27 mouse cellular contexts compared by ENCODE assay signal in the genomic region with DNA sequence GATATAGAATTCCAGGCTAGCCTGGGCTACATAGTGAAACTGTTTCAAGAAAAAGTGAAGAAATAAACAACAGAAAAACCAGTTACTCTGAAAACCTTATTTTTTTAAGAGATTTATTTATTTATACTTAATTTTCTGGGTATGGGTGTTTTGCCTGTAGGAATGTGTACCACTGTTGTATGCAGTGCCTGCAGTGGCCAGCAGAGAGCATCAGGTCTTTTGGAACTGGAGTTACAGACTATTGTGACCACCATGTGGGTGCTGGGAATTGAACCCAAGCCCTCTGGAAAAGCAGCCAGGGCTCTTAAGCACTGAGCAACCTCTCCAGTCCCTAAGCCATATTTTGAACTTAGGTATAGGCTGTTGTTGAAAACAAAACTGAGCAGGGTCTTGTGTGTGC. TPM values are rescaled to one million over a fixed set of nuclear protein-coding genes. Genes with fewer than 3 reads are reported as not detected.
DNase-seq lines count a peak whose midpoint lies in the region; ATAC-seq and TF ChIP-seq lines count a peak whose summit lies in the region.
"Had no signal": no experiment of that assay in that cellular context is flagged by ENCODE, and none has a peak within 500 bp of the region (broad histone marks: within the 10 kb centered on the region; RNA-seq: fewer than 3 reads in every experiment).

No protein-coding gene starts in this region.

- no peak for ATAC-seq in liver, embryonic 14.5 days (ENCODE audit: insufficient read depth)
- ATAC-seq in liver, embryonic 12.5 days = no peak
- no peak for ATAC-seq in forebrain, embryonic 14.5 days
- ATAC-seq: forebrain, embryonic 15.5 days; hindbrain, embryonic 16.5 days; inflammation-experienced regulatory T-cells, adult 6 months; intestine, postnatal 0 days had no signal

- intact Hi-C loops in heart, adult 2 months (cut with DNase I) = no loop called here

- no peaks in the 10 kb centered on the region for H3K4me1 ChIP-seq in heart, adult 2 months (ENCODE audit: control insufficient read depth, insufficient read depth, low read length)
- H3K4me1 ChIP-seq in liver, embryonic 14.5 days (replicated peaks; ENCODE audit: control insufficient read depth in 2 of 2, insufficient read depth in 2 of 2, low read length in 1 of 2) = no peaks in the 10 kb centered on the region; a peak in 1 of 4 replicates
- H3K4me1 ChIP-seq in liver, embryonic 12.5 days = no peaks in the 10 kb centered on the region
- H3K4me1 ChIP-seq in forebrain, embryonic 14.5 days (ENCODE audit: control insufficient read depth, insufficient read depth, low read length) = no peaks in the 10 kb centered on the region
- H3K4me1 ChIP-seq: embryonic facial prominence, embryonic 10.5 days; hindbrain, embryonic 12.5 days had no signal

- no peaks in the 10 kb centered on the region for H3K36me3 ChIP-seq in heart, adult 2 months (ENCODE audit: control insufficient read depth, insufficient read depth, low read length)
- H3K36me3 ChIP-seq in liver, embryonic 14.5 days (replicated peaks; ENCODE audit: control insufficient read depth, insufficient read depth, low read depth) = no peaks in the 10 kb centered on the region
- H3K36me3 ChIP-seq in liver, embryonic 12.5 days = no peaks in the 10 kb centered on the region
- H3K36me3 ChIP-seq in forebrain, embryonic 14.5 days (ENCODE audit: control insufficient read depth, insufficient read depth, low read length) = no peaks in the 10 kb centered on the region
- H3K36me3 ChIP-seq: embryonic facial prominence, embryonic 10.5 days; forebrain, embryonic 15.5 days; heart, embryonic 10.5 days; hindbrain, embryonic 12.5 days had no signal

- no peak overlapping the region for H3K4me2 ChIP-seq in liver, embryonic 14.5 days (ENCODE audit: low read depth)
- no peak overlapping the region for H3K4me2 ChIP-seq in liver, embryonic 12.5 days
- H3K4me2 ChIP-seq in forebrain, embryonic 14.5 days (ENCODE audit: low read length) = no peak overlapping the region
- H3K4me2 ChIP-seq: forebrain, embryonic 15.5 days; hindbrain, embryonic 12.5 days had no signal

- no peak overlapping the region for H3K4me3 ChIP-seq in heart, adult 2 months
- no peak overlapping the region for H3K4me3 ChIP-seq in liver, embryonic 14.5 days (ENCODE audit: insufficient read depth in 1 of 2, low read depth in 2 of 2, low read length in 2 of 2)
- no peak overlapping the region for H3K4me3 ChIP-seq in liver, embryonic 12.5 days
- no peak overlapping the region for H3K4me3 ChIP-seq in forebrain, embryonic 14.5 days (ENCODE audit: low read depth, low read length)
- H3K4me3 ChIP-seq: embryonic facial prominence, embryonic 10.5 days; forebrain, embryonic 15.5 days; gastrocnemius, adult 2 months; heart, embryonic 10.5 days; hindbrain, embryonic 12.5 days had no signal

- DNase-seq in heart, adult 2 months = no peak
- no peak for DNase-seq in heart, adult 8-10 months (ENCODE audit: low spot score)
- no peak for DNase-seq in liver, embryonic 14.5 days (ENCODE audit: low read depth in 3 of 3, low spot score in 3 of 3)
- peak; percentile 33 for DNase-seq in ZHBTc4 (ENCODE audit: low read depth, low spot score)
- DNase-seq in forebrain, embryonic 14.5 days (ENCODE audit: low spot score) = no peak
- DNase-seq in adrenal gland, adult 2 months = no peak
- DNase-seq: adrenal gland, adult 8-10 months; adrenal gland, postnatal 36 days; cerebellum, adult 18-20 months; cerebellum, adult 9-11 months; cerebellum, postnatal 36 days; gastrocnemius, adult 2 months; gastrocnemius, postnatal 25 days; heart, postnatal 10 days; heart, postnatal 4 days had no signal

- H3K27ac ChIP-seq in heart, adult 2 months = no peak overlapping the region
- no peak overlapping the region for H3K27ac ChIP-seq in liver, embryonic 14.5 days
- no peak overlapping the region for H3K27ac ChIP-seq in liver, embryonic 12.5 days
- no peak overlapping the region for H3K27ac ChIP-seq in forebrain, embryonic 14.5 days (ENCODE audit: low read depth, low read length)
- H3K27ac ChIP-seq: embryonic facial prominence, embryonic 10.5 days; forebrain, embryonic 15.5 days; gastrocnemius, adult 2 months; heart, embryonic 10.5 days; hindbrain, embryonic 12.5 days had no signal

- TF ChIP-seq POLR2A in heart, adult 2 months (IDR thresholded peaks at IDR 0.05; ENCODE audit: insufficient read depth, low read depth, low read length) = no peak

- no peaks in the 10 kb centered on the region for H3K27me3 ChIP-seq in heart, adult 2 months (ENCODE audit: control insufficient read depth, insufficient read depth, low read length)
- H3K27me3 ChIP-seq in liver, embryonic 14.5 days (ENCODE audit: control insufficient read depth, insufficient read depth, low read length) = no peaks in the 10 kb centered on the region
- no peaks in the 10 kb centered on the region for H3K27me3 ChIP-seq in liver, embryonic 12.5 days (replicated peaks)
- H3K27me3 ChIP-seq in forebrain, embryonic 14.5 days (replicated peaks; ENCODE audit: control insufficient read depth, insufficient read depth, low read length) = no peaks in the 10 kb centered on the region
- H3K27me3 ChIP-seq: forebrain, embryonic 15.5 days; hindbrain, embryonic 12.5 days had no signal

- no peak overlapping the region for H3K9ac ChIP-seq in heart, adult 2 months (ENCODE audit: low read depth, low read length)
- H3K9ac ChIP-seq in liver, embryonic 14.5 days (replicated peaks) = no peak overlapping the region
- H3K9ac ChIP-seq in liver, embryonic 12.5 days = no peak overlapping the region
- H3K9ac ChIP-seq in forebrain, embryonic 14.5 days (ENCODE audit: low read length) = no peak overlapping the region
- H3K9ac ChIP-seq: forebrain, embryonic 15.5 days; hindbrain, embryonic 12.5 days had no signal

- TF ChIP-seq EP300 in heart, adult 2 months (IDR thresholded peaks at IDR 0.05; ENCODE audit: insufficient read depth, low read depth, low read length) = no peak
- TF ChIP-seq EP300 in liver, embryonic 14.5 days (IDR thresholded peaks at IDR 0.05; ENCODE audit: low read depth) = no peak

- H3K79me2 ChIP-seq in heart, adult 2 months (replicated peaks; ENCODE audit: control insufficient read depth, insufficient read depth, low read length) = no peaks in the 10 kb centered on the region

- TF ChIP-seq CTCF in heart, adult 2 months (IDR thresholded peaks at IDR 0.05) = 0 out of 2 replicates have a peak, but pooled peaks have one; percentile 5
- TF ChIP-seq CTCF in liver, embryonic 14.5 days (IDR thresholded peaks at IDR 0.05; ENCODE audit: low read depth) = peak; percentile 26; the same call in 1 of the 2 replicates

- no peaks in the 10 kb centered on the region for H3K9me3 ChIP-seq in liver, embryonic 14.5 days (ENCODE audit: control insufficient read depth, low read length)
- no peaks in the 10 kb centered on the region for H3K9me3 ChIP-seq in liver, embryonic 12.5 days (replicated peaks)
- H3K9me3 ChIP-seq in forebrain, embryonic 14.5 days (replicated peaks; ENCODE audit: control insufficient read depth, low read length) = no peaks in the 10 kb centered on the region
- H3K9me3 ChIP-seq: embryonic facial prominence, embryonic 10.5 days; forebrain, embryonic 15.5 days; heart, embryonic 10.5 days; hindbrain, embryonic 12.5 days had no signal

RNA-seq across cellular contexts. Expression of a gene that starts 12.2 kb away (rescaled TPM):
- total RNA-seq in heart, adult 2 months (2021) = 1 to 10 TPM; 6.1 to 8.3 TPM
- 7.5 and 10.1 TPM in 2 replicates for polyA plus RNA-seq in heart, adult 2 months (2012; rRNA removed)
- total RNA-seq in heart, adult 8-10 months (2022) = 1 to 10 TPM; 6.4 to 7.9 (median 7.6) TPM
- polyA plus RNA-seq in liver, embryonic 14.5 days (2012; rRNA removed) = 1.9 and 2.0 TPM in 2 replicates
- 2.7 and 3.0 TPM in 2 replicates for polyA plus RNA-seq in liver, embryonic 14.5 days (2014; fragmentation: Nextera tagmentation; extraction: Ambion mirVana)
- polyA plus RNA-seq in liver, embryonic 12.5 days (2016; fragmentation: Nextera tagmentation; extraction: Ambion mirVana) = 4.4 and 4.6 TPM in 2 replicates
- 26.0 and 28.2 TPM in 2 replicates for polyA plus RNA-seq in forebrain, embryonic 14.5 days (2014; fragmentation: Nextera tagmentation; extraction: Ambion mirVana)
- 10 to 100 TPM; 21.7 to 25.3 TPM for total RNA-seq in adrenal gland, adult 2 months (2021)
- polyA plus RNA-seq in adrenal gland, adult 2 months (2012; rRNA removed) = 8.6 and 10.5 TPM in 2 replicates

RNA-seq across cellular contexts. Expression of a gene that starts 12.2 kb away (rescaled TPM):
- 100 to 1,000 TPM in 1 of 2 experiments, 10 to 100 TPM in 1; 86.5 to 108 TPM for total RNA-seq in heart, adult 2 months (2021)
- 15.5 and 28.3 TPM in 2 replicates for polyA plus RNA-seq in heart, adult 2 months (2012; rRNA removed)
- 100 to 1,000 TPM in 1 of 4 experiments, 10 to 100 TPM in 3; 88.1 to 113 (median 97.9) TPM for total RNA-seq in heart, adult 8-10 months (2022)
- polyA plus RNA-seq in liver, embryonic 14.5 days (2012; rRNA removed) = 2.0 and 3.4 TPM in 2 replicates
- polyA plus RNA-seq in liver, embryonic 14.5 days (2014; fragmentation: Nextera tagmentation; extraction: Ambion mirVana) = 7.8 and 8.1 TPM in 2 replicates
- 12.6 and 13.0 TPM in 2 replicates for polyA plus RNA-seq in liver, embryonic 12.5 days (2016; fragmentation: Nextera tagmentation; extraction: Ambion mirVana)
- polyA plus RNA-seq in forebrain, embryonic 14.5 days (2014; fragmentation: Nextera tagmentation; extraction: Ambion mirVana) = 29.5 and 39.8 TPM in 2 replicates
- total RNA-seq in adrenal gland, adult 2 months (2021) = 100 to 1,000 TPM; 135 to 141 TPM
- polyA plus RNA-seq in adrenal gland, adult 2 months (2012; rRNA removed) = 8.3 and 11.3 TPM in 2 replicates

RNA-seq across cellular contexts. Expression of a gene that starts 14.3 kb away (rescaled TPM):
- under 1 TPM; 0.31 to 0.34 TPM for total RNA-seq in heart, adult 2 months (2021)
- polyA plus RNA-seq in heart, adult 2 months (2012; rRNA removed) = not detected in 2 replicates
- total RNA-seq in heart, adult 8-10 months (2022) = not detected
- not detected in 2 replicates for polyA plus RNA-seq in liver, embryonic 14.5 days (2012; rRNA removed)
- not detected in 2 replicates for polyA plus RNA-seq in liver, embryonic 14.5 days (2014; fragmentation: Nextera tagmentation; extraction: Ambion mirVana)
- 0.13 TPM in 1 of 2 replicates, not detected in the other for polyA plus RNA-seq in liver, embryonic 12.5 days (2016; fragmentation: Nextera tagmentation; extraction: Ambion mirVana)
- not detected in 2 replicates for polyA plus RNA-seq in forebrain, embryonic 14.5 days (2014; fragmentation: Nextera tagmentation; extraction: Ambion mirVana)
- total RNA-seq in adrenal gland, adult 2 months (2021) = not detected
- polyA plus RNA-seq in adrenal gland, adult 2 months (2012; rRNA removed) = 0.11 TPM in 1 of 2 replicates, not detected in the other
- total RNA-seq: adrenal gland, adult 8-10 months; adrenal gland, postnatal 36 days; gastrocnemius, adult 2 months; gastrocnemius, postnatal 25 days; heart, postnatal 10 days; heart, postnatal 4 days had no signal
- polyA plus RNA-seq: C2C12; embryonic facial prominence, embryonic 10.5 days; embryonic facial prominence, embryonic 14.5 days; forebrain, embryonic 15.5 days; heart, embryonic 10.5 days; heart, embryonic 14.5 days; hindbrain, embryonic 12.5 days; hindbrain, embryonic 16.5 days; inflammation-experienced regulatory T-cells, adult 6 months; intestine, postnatal 0 days had no signal

RNA-seq across cellular contexts. Expression of a gene that starts 14.4 kb away (rescaled TPM):
- under 1 TPM; 0.18 to 0.52 TPM for total RNA-seq in heart, adult 2 months (2021)
- 0.39 and 0.59 TPM in 2 replicates for polyA plus RNA-seq in heart, adult 2 months (2012; rRNA removed)
- total RNA-seq in heart, adult 8-10 months (2022) = under 1 TPM; 0.41 to 0.72 (median 0.56) TPM
- polyA plus RNA-seq in liver, embryonic 14.5 days (2012; rRNA removed) = 0.04 and 0.15 TPM in 2 replicates
- polyA plus RNA-seq in liver, embryonic 14.5 days (2014; fragmentation: Nextera tagmentation; extraction: Ambion mirVana) = 0.11 and 0.13 TPM in 2 replicates
- polyA plus RNA-seq in liver, embryonic 12.5 days (2016; fragmentation: Nextera tagmentation; extraction: Ambion mirVana) = 0.10 and 0.37 TPM in 2 replicates
- 2.1 and 2.3 TPM in 2 replicates for polyA plus RNA-seq in forebrain, embryonic 14.5 days (2014; fragmentation: Nextera tagmentation; extraction: Ambion mirVana)
- 1 to 10 TPM in 1 of 2 experiments, under 1 TPM in 1; 0.61 to 1.4 TPM for total RNA-seq in adrenal gland, adult 2 months (2021)
- polyA plus RNA-seq in adrenal gland, adult 2 months (2012; rRNA removed) = 0.44 and 0.62 TPM in 2 replicates

RNA-seq across cellular contexts. Expression of a gene that starts 47.5 kb away (rescaled TPM):
- 10 to 100 TPM; 13.6 to 16.0 TPM for total RNA-seq in heart, adult 2 months (2021)
- 3.3 and 7.3 TPM in 2 replicates for polyA plus RNA-seq in heart, adult 2 months (2012; rRNA removed)
- 10 to 100 TPM; 12.9 to 16.4 (median 14.2) TPM for total RNA-seq in heart, adult 8-10 months (2022)
- 0.09 TPM in 2 replicates for polyA plus RNA-seq in liver, embryonic 14.5 days (2012; rRNA removed)
- polyA plus RNA-seq in liver, embryonic 14.5 days (2014; fragmentation: Nextera tagmentation; extraction: Ambion mirVana) = 0.04 and 0.06 TPM in 2 replicates
- 0.35 and 0.48 TPM in 2 replicates for polyA plus RNA-seq in liver, embryonic 12.5 days (2016; fragmentation: Nextera tagmentation; extraction: Ambion mirVana)
- 10.8 and 13.8 TPM in 2 replicates for polyA plus RNA-seq in forebrain, embryonic 14.5 days (2014; fragmentation: Nextera tagmentation; extraction: Ambion mirVana)
- total RNA-seq in adrenal gland, adult 2 months (2021) = 1 to 10 TPM; 2.8 to 5.1 TPM
- 0.53 and 0.77 TPM in 2 replicates for polyA plus RNA-seq in adrenal gland, adult 2 months (2012; rRNA removed)
- total RNA-seq: granulocyte monocyte progenitor cell, adult 5-6 weeks had no signal
- polyA plus RNA-seq: inflammation-experienced regulatory T-cells, adult 6 months had no signal
